Mouse (Mus musculus) adrenal gland (tissue): ENCODE measurements at regions not wholly inside any gene's neighbourhood (a gene's known extent, or its start where the extent isn't known, plus 50 kb on each side); places are given as distances from the start of the nearest gene placed in this dataset.

Source experiments
- intact Hi-C: fragments of 180-260 bp; cut with DNase I; formaldehyde crosslinking; loops from one replicate; pipeline ENCODE4 v1.15.1; 2025

- intact Hi-C loops, result no loop called here
Measured at GRCm38 (mm10) chr15:97504325-97504724, 201.3 kb downstream of the Rpap3 start.

GRCm38 (mm10) chr15:97502056-97502455 lies 203.6 kb downstream of the Rpap3 start:
- intact Hi-C loops, result no loop called here

- intact Hi-C loops, result no loop called here
Measured at GRCm38 (mm10) chr15:97501420-97501819, 204.2 kb downstream of the Rpap3 start.

GRCm38 (mm10) chr15:97499821-97500385 lies 205.7 kb downstream of the Rpap3 start:
- intact Hi-C loops, result loop anchor here (5.0 kb wide), 1 partner anchor 263 kb away; no protein-coding TSS in a partner anchor

GRCm38 (mm10) chr15:97499240-97499639 lies 206.4 kb downstream of the Rpap3 start:
- intact Hi-C loops, result loop anchor here (5.0 kb wide), 1 partner anchor 262 kb away; no protein-coding TSS in a partner anchor

- intact Hi-C loops, result loop anchor here (5.0 kb wide), 1 partner anchor 261 kb away; no protein-coding TSS in a partner anchor
Measured at GRCm38 (mm10) chr15:97498375-97498774, 207.2 kb downstream of the Rpap3 start.

GRCm38 (mm10) chr15:97496026-97496425 lies 209.6 kb downstream of the Rpap3 start:
- intact Hi-C loops, result loop anchor here (5.0 kb wide), 1 partner anchor 259 kb away; no protein-coding TSS in a partner anchor

GRCm38 (mm10) chr15:97493340-97493739 lies 212.3 kb downstream of the Rpap3 start:
- intact Hi-C loops, result no loop called here

GRCm38 (mm10) chr15:97491796-97492195 lies 213.8 kb downstream of the Rpap3 start:
- intact Hi-C loops, result no loop called here

- intact Hi-C loops, result no loop called here
Measured at GRCm38 (mm10) chr15:97487425-97487824, 218.2 kb downstream of the Rpap3 start.

GRCm38 (mm10) chr15:97471986-97472779 lies 225.1 kb upstream of the Amigo2 start:
- intact Hi-C loops, result no loop called here

- intact Hi-C loops, result no loop called here
Measured at GRCm38 (mm10) chr15:97471476-97471875, 224.4 kb upstream of the Amigo2 start.

GRCm38 (mm10) chr15:97469684-97470344 lies 222.7 kb upstream of the Amigo2 start:
- intact Hi-C loops, result loop anchor here (10.0 kb wide), 1 partner anchor 235 kb away; no protein-coding TSS in a partner anchor

- intact Hi-C loops, result loop anchor here (10.0 kb wide), 1 partner anchor 234 kb away; no protein-coding TSS in a partner anchor
Measured at GRCm38 (mm10) chr15:97468732-97469683, 221.9 kb upstream of the Amigo2 start.

GRCm38 (mm10) chr15:97467781-97468485 lies 220.8 kb upstream of the Amigo2 start:
- intact Hi-C loops, result loop anchor here (10.0 kb wide), 1 partner anchor 233 kb away; no protein-coding TSS in a partner anchor

- intact Hi-C loops, result loop anchor here (10.0 kb wide), 1 partner anchor 232 kb away; no protein-coding TSS in a partner anchor
Measured at GRCm38 (mm10) chr15:97466906-97467465, 219.9 kb upstream of the Amigo2 start.

- intact Hi-C loops, result loop anchor here (10.0 kb wide), 1 partner anchor 231 kb away; no protein-coding TSS in a partner anchor
Measured at GRCm38 (mm10) chr15:97466110-97466509, 219.0 kb upstream of the Amigo2 start.

GRCm38 (mm10) chr15:97465366-97465765 lies 218.3 kb upstream of the Amigo2 start:
- intact Hi-C loops, result loop anchor here (10.0 kb wide), 1 partner anchor 231 kb away; no protein-coding TSS in a partner anchor

GRCm38 (mm10) chr15:97464737-97465136 lies 217.7 kb upstream of the Amigo2 start:
- intact Hi-C loops, result loop anchor here (10.0 kb wide), 1 partner anchor 230 kb away; no protein-coding TSS in a partner anchor
